Mouse (Mus musculus): ENCODE measurements around the gene Lce1e. TPM values are rescaled to one million over a fixed set of nuclear protein-coding genes. Genes with fewer than 3 reads are reported as not detected.

Lce1e gene
- total RNA-seq (2023), result not detected

GRCm38 (mm10) chr3:92708974-92709373 is at the start of gene Lce1e:
Lce1e (minus strand) TSS chr3:92709074.

GRCm38 (mm10) chr3:92752238-92752637 is 43.4 kb upstream of the Lce1e start, which contains the start of gene Lce1g:
Lce1g (minus strand) TSS chr3:92752338.

GRCm38 (mm10) chr3:92738996-92739395 is 30.1 kb upstream of the Lce1e start, which contains the start of gene Gm38119:
Gm38119 (minus strand) TSS chr3:92739096.

DNA sequence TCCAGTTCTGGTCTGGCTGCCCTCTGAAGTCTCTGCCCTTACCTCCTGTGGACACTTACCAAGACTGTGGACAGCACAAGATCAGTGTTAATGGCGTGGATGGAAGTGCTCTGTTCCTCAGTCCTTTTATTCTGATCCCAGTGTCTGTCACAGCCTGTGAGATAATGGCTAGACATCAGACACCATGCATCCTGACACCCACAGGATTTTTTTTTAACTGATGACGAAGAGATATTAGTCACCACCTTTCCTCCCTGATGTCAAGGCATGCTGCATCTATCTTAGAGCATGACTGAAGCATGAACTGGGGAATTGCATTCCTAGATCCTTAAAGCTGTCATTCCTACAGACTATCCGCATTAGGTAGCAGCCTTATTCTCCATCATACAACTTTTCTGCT is 11.4 kb upstream of the Lce1e start, which contains the start of gene Lce1f:
Lce1f (minus strand) TSS at position 101 of the 400 bp plus-strand sequence.

DNA sequence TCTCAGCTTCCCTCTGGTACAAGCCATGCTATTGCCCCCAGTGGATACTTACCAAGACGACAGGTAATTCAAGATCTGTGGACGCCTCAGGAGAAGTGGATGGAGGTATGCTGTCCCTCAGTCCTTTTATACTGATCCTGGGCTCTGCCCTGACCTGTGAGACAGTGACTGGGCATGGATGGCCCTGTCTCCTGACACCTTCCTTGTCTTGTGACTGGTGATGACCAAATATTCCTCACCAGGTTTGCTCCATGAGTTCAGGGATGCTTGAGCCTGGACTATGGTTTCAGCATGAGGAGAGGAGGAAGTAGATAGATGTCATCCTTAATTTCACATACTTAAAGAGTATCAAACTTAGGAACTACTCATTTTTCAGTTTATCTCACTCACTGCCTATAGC is 21.8 kb downstream of the Lce1e start, which contains the start of gene Lce1d:
Lce1d (minus strand) TSS at position 101 of the 400 bp plus-strand sequence.

DNA sequence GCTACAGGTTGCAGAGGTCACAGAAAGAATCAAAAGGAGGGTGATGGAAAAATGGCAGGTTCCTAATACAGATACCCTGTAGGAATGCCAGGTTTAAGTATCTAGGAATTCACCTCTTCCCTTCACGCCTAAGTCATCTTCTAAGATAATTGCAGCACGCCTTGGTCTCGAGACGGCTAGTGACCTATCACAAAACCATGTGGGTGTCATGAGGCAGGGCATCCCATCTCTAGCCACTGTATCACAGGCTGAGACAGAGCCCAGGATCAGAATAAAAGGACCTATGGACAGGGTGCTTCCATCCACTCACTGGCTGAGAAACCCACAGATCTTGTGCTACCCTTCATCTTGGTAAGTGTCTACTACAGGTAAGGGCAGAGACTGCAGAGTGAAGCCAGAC is 29.9 kb downstream of the Lce1e start, which contains the start of gene Lce1c:
Lce1c (plus strand) TSS at position 301 of the 400 bp plus-strand sequence.

DNA sequence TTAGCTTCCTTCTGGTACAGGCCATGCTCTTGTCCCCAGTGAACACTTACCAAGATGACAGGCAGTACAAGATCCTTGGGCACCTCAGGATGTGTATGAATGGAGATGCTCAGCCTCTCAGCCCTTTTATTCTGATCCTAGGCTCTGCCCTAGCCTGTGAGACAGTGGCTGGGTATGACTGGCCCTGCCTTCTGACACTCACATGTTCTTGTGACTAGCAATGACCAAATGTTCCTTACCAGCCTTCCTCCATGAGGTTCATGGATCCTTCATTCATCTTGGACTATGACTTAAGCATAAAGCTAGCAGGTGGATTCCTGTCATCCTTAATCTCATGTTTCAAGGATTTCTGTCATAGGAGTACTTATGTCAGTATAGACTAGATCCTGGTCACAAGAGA is 38.7 kb downstream of the Lce1e start, which contains the start of gene Lce1a2:
Lce1a2 (minus strand) TSS at position 101 of the 400 bp plus-strand sequence.

Other genes starting within 250 kb of the Lce1e start
- not detected for gene Sprr1a, start 223.2 kb downstream of the Lce1e start, total RNA-seq (2023)
- not detected for gene Sprr4, start 208.6 kb downstream of the Lce1e start, total RNA-seq (2023)
- gene 2310046K23Rik, start 174.6 kb downstream of the Lce1e start, total RNA-seq (2023), result not detected
- gene Ivl, start 135.3 kb downstream of the Lce1e start, total RNA-seq (2023), result not detected
- not detected for gene Smcp, start 120.1 kb downstream of the Lce1e start, total RNA-seq (2023)
- not detected for gene 2210017I01Rik, start 101.6 kb downstream of the Lce1e start, total RNA-seq (2023)
- gene Lce6a, start 87.4 kb downstream of the Lce1e start, total RNA-seq (2023), result not detected
- gene Lce1a1, start 60.8 kb downstream of the Lce1e start, total RNA-seq (2023), result not detected
- gene Lce1b, start 52.1 kb downstream of the Lce1e start, total RNA-seq (2023), result not detected
- not detected for gene Lce1a2, start 38.8 kb downstream of the Lce1e start, total RNA-seq (2023)
- not detected for gene Lce1c, start 29.8 kb downstream of the Lce1e start, total RNA-seq (2023)
- not detected for gene Lce1d, start 21.9 kb downstream of the Lce1e start, total RNA-seq (2023)
- gene Lce1f, start 11.3 kb upstream of the Lce1e start, total RNA-seq (2023), result not detected
- not detected for gene Gm38119, start 30.0 kb upstream of the Lce1e start, total RNA-seq (2023)
- gene Lce1g, start 43.3 kb upstream of the Lce1e start, total RNA-seq (2023), result not detected
- gene Lce1h, start 56.0 kb upstream of the Lce1e start, total RNA-seq (2023), result not detected
- not detected for gene Lce1i, start 69.8 kb upstream of the Lce1e start, total RNA-seq (2023)
- gene Lce1j, start 81.4 kb upstream of the Lce1e start, total RNA-seq (2023), result not detected
- gene Lce1k, start 98.8 kb upstream of the Lce1e start, total RNA-seq (2023), result not detected
- not detected for gene Kprp, start 118.2 kb upstream of the Lce1e start, total RNA-seq (2023)
- gene Lce1l, start 142.2 kb upstream of the Lce1e start, total RNA-seq (2023), result not detected
- gene 2310050C09Rik, start 161.1 kb upstream of the Lce1e start, total RNA-seq (2023), result not detected
- not detected for gene Lce3a, start 217.2 kb upstream of the Lce1e start, total RNA-seq (2023)
- gene Lce3b, start 223.9 kb upstream of the Lce1e start, total RNA-seq (2023), result not detected
- gene Lce3c, start 235.4 kb upstream of the Lce1e start, total RNA-seq (2023), result not detected
- not detected for gene Lce3d, start 248.3 kb upstream of the Lce1e start, total RNA-seq (2023)